Mouse (Mus musculus): ENCODE measurements at regions not wholly inside any gene's neighbourhood (a gene's known extent, or its start where the extent isn't known, plus 50 kb on each side); places are given as distances from the start of the nearest gene placed in this dataset.

- DNase-seq (ENCODE audit: low spot score): no peak
These were observed 274.3 kb upstream of the Acvr2a start for GRCm38 (mm10) chr2:48539465-48540055.

- no peak for DNase-seq (ENCODE audit: low spot score)
These were observed 269.5 kb upstream of the Acvr2a start for GRCm38 (mm10) chr2:48544377-48544776.

- no peak for DNase-seq (ENCODE audit: low spot score)
These were observed 268.8 kb upstream of the Acvr2a start for GRCm38 (mm10) chr2:48545072-48545471.

GRCm38 (mm10) chr2:48545679-48546078, 268.2 kb upstream of the Acvr2a start:
- DNase-seq (ENCODE audit: low spot score): no peak

DNA sequence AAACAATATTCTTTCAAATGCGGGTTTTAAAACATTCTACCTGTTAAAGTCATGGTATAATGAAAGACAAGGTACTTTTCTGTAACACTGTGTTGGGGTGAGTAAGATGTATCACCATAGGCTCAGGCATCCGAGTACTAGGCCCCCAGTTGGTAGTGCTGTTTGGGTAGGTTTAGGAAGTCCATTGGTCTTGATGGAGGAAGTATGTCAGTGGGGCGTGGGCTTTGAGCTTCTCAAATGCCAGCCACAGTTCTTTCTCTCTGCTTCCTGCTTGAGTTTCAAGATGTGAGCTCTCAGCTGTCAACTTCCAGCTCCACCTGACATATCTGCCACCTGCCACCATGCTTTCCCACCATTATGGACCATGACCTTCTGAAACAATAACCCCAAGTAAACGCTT, 267.7 kb upstream of the Acvr2a start:
- no peak for DNase-seq (ENCODE audit: low spot score)

- DNase-seq (ENCODE audit: low spot score): no peak
These were observed 257.3 kb upstream of the Acvr2a start for GRCm38 (mm10) chr2:48556600-48556999.

GRCm38 (mm10) chr2:48557123-48557522, 256.8 kb upstream of the Acvr2a start:
- no peak for DNase-seq (ENCODE audit: low spot score)

DNA sequence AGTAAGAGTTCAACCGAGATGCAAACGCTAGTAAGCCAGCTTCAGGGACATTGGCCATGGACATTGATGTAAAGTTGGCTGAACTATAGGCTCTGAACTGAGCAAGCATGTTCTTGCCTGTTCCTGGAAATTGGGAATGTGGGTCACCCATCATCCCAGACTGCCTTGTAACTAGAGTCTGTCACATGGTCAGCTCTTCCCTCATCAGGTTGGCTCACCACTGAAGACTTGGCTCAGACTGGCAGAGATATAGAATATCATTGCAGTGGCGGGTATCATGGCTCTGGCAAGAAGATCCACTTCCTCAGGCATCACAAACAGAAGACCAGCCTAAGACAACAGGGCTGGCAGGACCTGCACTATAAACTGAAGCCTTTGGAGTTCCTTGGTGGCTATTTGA, 255.3 kb upstream of the Acvr2a start:
- DNase-seq (ENCODE audit: low spot score): no peak

- no peak for DNase-seq (ENCODE audit: low spot score)
These were observed 250.3 kb upstream of the Acvr2a start for GRCm38 (mm10) chr2:48563636-48564035.

DNA sequence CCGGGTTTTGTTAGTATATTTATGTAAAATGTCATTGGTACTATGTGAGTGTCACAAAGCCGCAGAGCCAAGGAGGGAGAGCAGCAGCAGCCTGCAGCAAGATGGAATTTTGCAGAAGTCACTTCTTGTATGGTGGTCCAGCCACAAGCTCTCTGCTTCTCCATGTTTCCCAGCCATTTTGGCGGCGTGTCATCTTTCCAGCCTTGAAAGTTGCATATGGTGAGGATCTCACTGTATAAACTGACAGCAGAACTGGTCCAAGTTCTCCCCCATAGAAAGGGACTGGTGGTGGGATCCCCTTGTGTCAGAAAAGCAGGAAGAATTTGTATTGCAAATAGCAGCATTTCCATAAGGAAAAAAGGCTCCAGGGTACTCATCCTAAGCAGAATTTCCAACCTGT, 249.7 kb upstream of the Acvr2a start:
- DNase-seq (ENCODE audit: low spot score): no peak

GRCm38 (mm10) chr2:48567871-48568270, 246.0 kb upstream of the Acvr2a start:
- no peak for DNase-seq (ENCODE audit: low spot score)

GRCm38 (mm10) chr2:48586162-48586830, 227.6 kb upstream of the Acvr2a start:
- DNase-seq (ENCODE audit: low spot score): no peak

DNA sequence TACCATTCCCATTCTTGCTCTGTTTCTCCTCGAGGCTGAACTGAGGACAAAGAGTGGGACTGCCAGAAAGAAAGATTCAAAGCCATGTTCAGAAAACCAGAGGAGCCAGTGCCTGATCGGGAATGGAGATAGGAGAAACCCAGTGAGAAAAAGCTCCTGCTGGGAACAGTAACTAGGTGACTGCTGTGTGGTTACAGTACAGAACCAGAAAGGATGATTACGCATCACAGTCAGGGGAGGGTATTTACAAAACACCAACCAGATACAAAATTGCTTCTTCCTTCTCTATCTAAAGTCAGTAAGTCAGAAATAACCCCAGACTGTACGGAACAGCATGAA, 227.1 kb upstream of the Acvr2a start:
- DNase-seq (ENCODE audit: low spot score): no peak

GRCm38 (mm10) chr2:48589709-48590108, 224.2 kb upstream of the Acvr2a start:
- DNase-seq (ENCODE audit: low spot score): no peak

DNA sequence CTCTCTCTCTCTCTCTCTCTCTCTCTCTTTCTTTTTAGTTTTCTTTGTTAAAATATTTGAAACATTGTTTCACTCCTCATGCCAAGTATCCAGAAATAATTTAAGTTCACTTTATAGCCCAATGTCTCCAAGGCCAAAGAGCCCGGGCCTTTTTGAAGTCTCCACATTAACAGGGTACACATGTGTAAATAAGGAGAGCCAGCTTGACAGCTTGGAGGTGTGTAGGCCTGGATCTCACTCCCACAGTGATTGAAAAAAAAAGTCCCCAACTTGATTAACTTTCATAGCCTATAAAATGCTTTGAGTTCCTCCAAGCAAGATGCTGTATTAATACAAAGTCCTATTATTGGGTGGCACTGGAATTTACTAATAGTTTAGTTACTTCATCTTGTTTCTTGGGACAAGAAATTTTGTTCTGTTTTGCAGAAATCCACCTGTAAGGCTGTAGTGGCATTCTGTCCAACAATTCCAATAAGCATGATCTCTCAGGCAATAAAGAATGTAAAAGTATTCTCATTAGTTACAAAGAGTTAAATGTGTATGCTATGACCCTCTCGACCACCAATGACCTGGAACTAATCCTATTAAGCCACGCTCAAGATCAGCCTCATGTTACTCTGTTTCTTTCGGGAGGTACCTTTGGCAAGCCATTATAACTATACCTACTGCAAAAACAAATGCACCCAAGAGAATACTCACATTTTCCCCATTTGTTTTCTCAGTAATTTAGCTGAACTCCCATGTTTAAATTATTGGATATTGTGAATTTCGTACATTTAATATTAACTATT, 215.9 kb upstream of the Acvr2a start:
- DNase-seq (ENCODE audit: low spot score): no peak

DNA sequence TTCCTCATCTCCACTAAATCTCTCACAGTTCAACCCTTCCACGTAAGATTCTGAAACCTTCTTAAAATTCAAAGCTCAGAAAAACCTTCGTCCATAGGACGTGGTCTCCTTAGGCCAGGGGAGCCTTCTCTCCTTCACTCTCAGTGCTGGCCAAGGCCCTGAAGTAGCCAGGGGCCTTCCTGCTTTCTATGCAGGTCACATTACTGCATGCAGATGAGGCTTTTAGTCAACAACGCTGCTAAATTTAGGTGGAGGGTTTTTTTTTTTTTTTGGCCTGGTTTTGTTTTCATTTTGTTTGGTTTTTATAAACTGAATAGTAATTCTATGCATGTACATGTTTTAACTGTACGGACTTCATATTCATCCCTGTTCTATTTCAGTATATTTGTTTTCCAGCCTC, 214.5 kb upstream of the Acvr2a start:
- DNase-seq (ENCODE audit: low spot score): no peak

GRCm38 (mm10) chr2:48601855-48602254, 212.1 kb upstream of the Acvr2a start:
- no peak for DNase-seq (ENCODE audit: low spot score)

GRCm38 (mm10) chr2:48609466-48609865, 204.4 kb upstream of the Acvr2a start:
- no peak for DNase-seq (ENCODE audit: low spot score)

GRCm38 (mm10) chr2:48612251-48612650, 201.7 kb upstream of the Acvr2a start:
- no peak for DNase-seq (ENCODE audit: low spot score)

DNA sequence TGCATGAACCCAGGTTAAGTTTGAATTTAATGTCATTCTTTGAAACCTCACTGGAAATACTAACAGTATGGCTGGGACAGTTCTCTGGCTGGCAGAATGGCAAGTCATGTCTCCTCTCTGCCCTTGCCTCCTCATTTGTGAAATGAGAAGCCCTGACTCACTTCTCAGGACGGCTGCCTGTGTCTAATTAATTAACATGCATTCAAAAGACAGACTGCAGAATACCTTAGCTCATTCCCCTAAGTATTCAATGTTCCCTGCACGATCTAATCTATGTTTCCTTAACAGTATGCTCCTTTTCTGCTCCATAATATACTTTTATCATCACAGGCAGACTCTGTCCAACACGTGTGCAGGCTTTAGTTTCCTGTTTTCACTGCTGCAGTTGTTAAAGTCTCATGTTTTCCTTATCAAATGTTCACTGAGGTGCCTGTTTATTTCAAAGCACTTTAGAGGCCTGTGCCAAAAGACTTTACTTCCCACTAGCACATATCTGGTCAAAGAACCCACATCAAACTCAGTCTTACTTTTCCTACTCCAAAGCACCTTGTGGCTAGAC, 196.7 kb upstream of the Acvr2a start:
- DNase-seq (ENCODE audit: low spot score): no peak

DNA sequence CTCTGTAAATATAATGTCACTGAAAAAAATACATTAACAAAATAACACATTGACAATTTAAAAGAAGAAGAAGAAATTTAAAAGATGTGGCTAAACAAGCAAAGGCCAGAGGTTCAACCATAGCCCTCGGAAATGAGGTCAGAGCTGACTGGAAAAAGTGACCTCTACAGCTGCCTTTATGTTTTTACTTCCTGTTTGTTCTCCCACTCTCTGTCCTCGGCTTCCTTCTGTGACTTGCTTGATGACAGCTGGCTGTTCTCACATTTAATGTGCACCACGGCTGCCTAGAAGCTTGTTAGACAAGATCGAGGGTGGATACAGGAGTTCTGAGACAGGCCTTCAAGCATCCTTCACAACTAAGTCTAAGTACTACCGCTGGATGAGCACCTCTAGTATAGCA, 194.9 kb upstream of the Acvr2a start:
- DNase-seq (ENCODE audit: low spot score): no peak

DNA sequence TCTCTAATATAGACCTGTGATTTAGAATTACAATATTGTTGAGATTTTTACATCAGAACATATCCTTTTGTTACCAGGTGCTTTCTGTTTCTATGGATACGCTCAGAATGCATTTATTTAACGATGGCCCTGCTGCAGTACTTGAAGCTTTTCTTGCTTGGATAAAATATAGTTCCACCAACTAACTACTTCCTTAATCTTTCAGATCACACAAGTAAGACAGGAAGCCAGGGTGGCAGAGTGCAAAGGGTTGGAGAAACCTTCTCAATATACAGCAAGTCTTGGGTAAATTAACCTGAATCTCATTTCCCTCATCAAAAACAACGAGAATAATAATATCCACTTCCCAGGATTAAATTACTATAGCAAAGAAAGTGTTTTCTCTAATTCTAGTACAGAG, 193.1 kb upstream of the Acvr2a start:
- no peak for DNase-seq (ENCODE audit: low spot score)

- no peak for DNase-seq (ENCODE audit: low spot score)
These were observed 191.6 kb upstream of the Acvr2a start for GRCm38 (mm10) chr2:48622316-48622715.

Data from testis, postnatal 14 days (tissue).